Mouse (Mus musculus) neural tube, postnatal 0 days (tissue): ENCODE results near the gene Gm12845. TPM values are rescaled to one million over a fixed set of nuclear protein-coding genes. Genes with fewer than 3 reads are reported as not detected.

Experiments used
- polyA plus RNA-seq: library from polyadenylated mRNA; unstranded; fragments of >200 nt; fragmentation: Nextera tagmentation; extraction: Ambion mirVana; gene quantifications from 2 replicates; pipeline ENCODE4 v1.2.1, GENCODE M21; 2015

Gm12845 gene
- polyA plus RNA-seq = not detected in 2 replicates

GRCm38 (mm10) chr4:117724112-117724511 lies at the start of gene Gm12845:
Gene Gm12845 (plus strand): TSS chr4:117724412.

DNA sequence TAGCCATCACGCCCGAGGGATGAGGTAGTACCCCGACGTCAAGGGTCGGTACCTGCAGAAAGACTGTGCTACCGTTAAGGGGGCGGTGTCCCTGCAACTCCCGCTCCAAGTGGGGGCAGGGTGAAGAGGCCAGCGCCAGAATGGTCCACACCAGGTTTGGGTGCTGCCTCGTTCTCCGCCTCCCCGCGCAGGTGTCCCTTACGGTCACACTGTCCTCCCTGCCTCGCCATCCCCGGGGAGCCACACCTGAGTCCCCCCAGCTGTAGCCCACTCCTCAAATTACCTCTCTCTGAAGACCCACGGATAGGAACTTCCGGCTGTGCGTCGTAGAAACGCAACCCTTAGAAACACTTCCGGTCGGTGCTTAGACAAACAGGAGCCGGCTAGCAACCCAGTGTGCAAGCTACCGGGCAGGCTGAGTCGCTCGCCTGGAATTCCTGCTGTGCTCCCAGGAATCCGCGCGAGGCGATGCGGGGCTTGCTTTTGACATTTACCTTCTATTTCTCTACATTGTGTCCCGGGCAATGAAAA lies 42.2 kb upstream of the Gm12845 start, which contains the start of gene Dmap1:
TSS of gene Dmap1 (minus strand) at position 343 of the 531 bp plus-strand sequence.

GRCm38 (mm10) chr4:117765416-117765815 lies 41.2 kb downstream of the Gm12845 start, which contains the start of gene Klf17:
Gene Klf17 (minus strand): TSS chr4:117765648.

Other genes starting within 250 kb of the Gm12845 start
- 98.1 and 102 TPM in 2 replicates for gene Rnf220, start 227.4 kb upstream of the Gm12845 start, polyA plus RNA-seq
- gene Eri3, start 174.0 kb upstream of the Gm12845 start, polyA plus RNA-seq = 280 and 289 TPM in 2 replicates
- gene Dmap1, start 42.1 kb upstream of the Gm12845 start, polyA plus RNA-seq = 67.5 and 74.0 TPM in 2 replicates
- not detected in 2 replicates for gene Klf17, start 41.2 kb downstream of the Gm12845 start, polyA plus RNA-seq
- gene Slc6a9, start 110.1 kb downstream of the Gm12845 start, polyA plus RNA-seq = 106 and 124 TPM in 2 replicates
- 0.90 and 1.7 TPM in 2 replicates for gene Ccdc24, start 148.1 kb downstream of the Gm12845 start, polyA plus RNA-seq
- 80.3 and 87.4 TPM in 2 replicates for gene B4galt2, start 159.1 kb downstream of the Gm12845 start, polyA plus RNA-seq
- 740 and 756 TPM in 2 replicates for gene Atp6v0b, start 162.9 kb downstream of the Gm12845 start, polyA plus RNA-seq
- 14.9 TPM in 2 replicates for gene Dph2, start 167.6 kb downstream of the Gm12845 start, polyA plus RNA-seq
- gene Ipo13, start 190.6 kb downstream of the Gm12845 start, polyA plus RNA-seq = 43.1 and 51.2 TPM in 2 replicates
- gene Artn, start 205.4 kb downstream of the Gm12845 start, polyA plus RNA-seq = 1.5 and 1.6 TPM in 2 replicates